Mouse (Mus musculus) stomach, embryonic 14.5 days (tissue): ENCODE results near the gene Rmnd5b. TPM values are rescaled to one million over a fixed set of nuclear protein-coding genes. Genes with fewer than 3 reads are reported as not detected.
"Not testable (repeated sequence)": the region's sequence is repeated elsewhere in the genome, so short reads cannot be mapped to it uniquely, and the experiment has no call there.

ENCODE experiments used
- ATAC-seq: fragments of 200-750 bp; cut with Nextera tagmentation; 2 replicates; pipeline ENCODE4 v1.8.0; 2017; ENCODE audit warnings: low read depth, moderate TSS enrichment; ENCODE audit not compliant: insufficient number of reproducible peaks, insufficient read depth, low FRiP score
- H3K27ac ChIP-seq: fragments of 300-500 bp; sonication (generic); 2 replicates; pipeline ENCODE4 v1.5.1; 2014; ENCODE audit warnings: mild to moderate bottlenecking, low read length, moderate library complexity, mixed read lengths
- H3K27me3 ChIP-seq: fragments of 300-500 bp; sonication (generic); 2 replicates; pipeline ENCODE4 v1.6.1; 2014; ENCODE audit warnings: low read length, control low read depth, mixed read lengths; ENCODE audit not compliant: control insufficient read depth, insufficient read depth
- H3K36me3 ChIP-seq: fragments of 300-500 bp; sonication (generic); 2 replicates; pipeline ENCODE4 v1.6.1; 2014; ENCODE audit warnings: mild to moderate bottlenecking, control low read depth, low read length, moderate library complexity, mixed read lengths; ENCODE audit not compliant: control insufficient read depth, insufficient read depth
- H3K4me1 ChIP-seq: fragments of 300-500 bp; sonication (generic); 2 replicates; pipeline ENCODE4 v1.6.1; 2014; ENCODE audit warnings: low read length, control low read depth, mixed read lengths; ENCODE audit not compliant: control insufficient read depth, insufficient read depth
- H3K4me2 ChIP-seq: fragments of 300-500 bp; sonication (generic); replicated peaks from 2 replicates; pipeline ENCODE4 v1.6.1; 2014; ENCODE audit warnings: low read depth, low read length, control low read depth
- H3K4me3 ChIP-seq: fragments of 300-500 bp; sonication (generic); 2 replicates; pipeline ENCODE4 v1.5.1; 2014; ENCODE audit warnings: low read depth, low read length, control low read depth
- H3K9ac ChIP-seq: fragments of 300-500 bp; sonication (generic); replicated peaks from 2 replicates; pipeline ENCODE4 v1.6.1; 2014; ENCODE audit warnings: low read depth, mild to moderate bottlenecking, control low read depth, low read length, moderate library complexity, mixed read lengths
- H3K9me3 ChIP-seq: fragments of 300-500 bp; sonication (generic); 2 replicates; pipeline ENCODE4 v1.6.1; 2016; ENCODE audit warnings: low read depth, low read length, control low read depth; ENCODE audit not compliant: control insufficient read depth
- WGBS: fragments of 180-500 bp; shearing (Covaris S2); extraction: QIAGEN DNeasy Blood & Tissue Kit; methylation state at CpG from one replicate; pipeline ENCODE4 v1.1.7; 2014; 5-methylcytosine and 5-hydroxymethylcytosine counted together
- polyA plus RNA-seq: library from polyadenylated mRNA; unstranded; fragments of >200 nt; fragmentation: Nextera tagmentation; extraction: Ambion mirVana; gene quantifications from 2 replicates; pipeline ENCODE4 v1.2.1, GENCODE M21; 2014

Gene Rmnd5b
- polyA plus RNA-seq, 1 experiment from 2014 or later: 42.6 TPM

GRCm38 (mm10) chr11:51615129-51615528 is 20.6 kb downstream of the Rmnd5b start:
- Histone ChIP-seq H3K27ac (peak overlapping the region; percentile 96), H3K9ac (peak overlapping the region; percentile 45; the same call in 1 of the 2 replicates), H3K4me2 (peak overlapping the region; percentile 56), H3K27me3 (no peaks in the 10 kb centered on the region), H3K4me1 (peaks cover 16% of the 10 kb centered on the region; the same call in 1 of the 2 replicates), H3K36me3 (no peaks in the 10 kb centered on the region), H3K9me3 (no peaks in the 10 kb centered on the region), H3K4me3 (peak overlapping the region; percentile 27)
- no peak for ATAC-seq
- 28% methylated on average over 7 of the region's 7 CpGs for whole genome bisulfite sequencing

GRCm38 (mm10) chr11:51614256-51614655 is 21.4 kb downstream of the Rmnd5b start:
- H3K9ac ChIP-seq: no peak overlapping the region
- no peak overlapping the region for H3K4me3 ChIP-seq
- no peak overlapping the region for H3K4me2 ChIP-seq
- no peaks in the 10 kb centered on the region for H3K9me3 ChIP-seq
- H3K4me1 ChIP-seq: peaks cover 17% of the 10 kb centered on the region
- peak overlapping the region; percentile 96; the same call in 1 of the 2 replicates for H3K27ac ChIP-seq
- ATAC-seq: no peak
- 74% methylated on average over 8 of the region's 8 CpGs for WGBS
- H3K36me3 ChIP-seq: no peaks in the 10 kb centered on the region
- no peaks in the 10 kb centered on the region for H3K27me3 ChIP-seq

DNA sequence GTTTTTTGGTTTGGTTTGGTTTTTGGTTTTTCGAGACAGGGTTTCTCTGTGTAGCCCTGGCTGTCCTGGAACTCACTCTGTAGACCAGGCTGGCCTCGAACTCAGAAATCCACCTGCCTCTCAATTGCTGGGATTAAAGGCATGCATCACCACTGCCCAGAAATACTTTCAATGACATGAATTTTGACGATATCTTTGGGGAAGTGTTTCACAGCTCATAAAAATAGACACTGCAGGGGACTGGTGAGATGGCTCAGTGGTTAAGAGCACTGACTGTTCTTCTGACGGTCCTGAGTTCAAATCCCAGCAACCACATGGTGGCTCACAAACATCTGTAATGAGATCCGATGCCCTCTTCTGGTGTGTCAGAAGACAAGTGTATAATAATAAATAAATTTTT is 25.8 kb downstream of the Rmnd5b start:
- not testable (repeated sequence) for H3K4me3 ChIP-seq, H3K9me3 ChIP-seq, ATAC-seq, H3K9ac ChIP-seq, H3K27me3 ChIP-seq, H3K27ac ChIP-seq, H3K4me2 ChIP-seq, H3K36me3 ChIP-seq
- peaks cover 13% of the 10 kb centered on the region for H3K4me1 ChIP-seq
- 78% methylated on average over 5 of the region's 5 CpGs for WGBS

- no peaks in the 10 kb centered on the region for H3K27me3 ChIP-seq
- no peak overlapping the region for H3K4me2 ChIP-seq
These were observed 26.3 kb downstream of the Rmnd5b start for GRCm38 (mm10) chr11:51609266-51609909.

DNA sequence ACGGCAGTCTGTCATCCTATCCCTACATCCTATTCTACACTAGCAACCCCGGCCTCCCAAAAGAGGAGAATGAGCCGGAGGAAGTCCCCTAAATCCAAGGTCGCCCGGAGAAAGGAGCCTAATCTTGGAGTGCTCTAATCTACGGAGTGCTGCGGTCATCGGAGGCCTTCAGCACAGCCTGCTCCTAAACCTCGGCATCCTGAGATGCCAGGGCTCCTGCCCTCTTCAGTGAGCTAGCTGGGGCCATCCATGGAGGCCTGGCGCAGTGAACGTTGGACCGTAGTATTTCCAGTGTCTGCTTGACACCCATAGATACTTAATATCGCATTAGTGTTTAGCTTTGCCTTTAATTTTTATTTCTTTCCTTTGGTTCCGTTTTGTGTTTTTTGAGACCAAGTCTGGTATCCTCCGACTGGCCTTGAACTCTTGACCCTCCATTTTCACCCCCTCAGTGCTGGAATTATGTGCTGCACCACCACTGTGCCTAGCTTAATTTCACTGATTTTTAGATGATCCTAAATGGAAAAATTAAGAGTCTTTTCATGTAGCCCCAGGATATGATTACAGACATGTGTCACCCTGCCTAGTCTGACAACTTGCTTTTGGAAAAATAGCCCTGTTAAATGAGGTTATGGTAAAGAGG is 28.5 kb downstream of the Rmnd5b start:
- H3K36me3 ChIP-seq: peaks cover 34% of the 10 kb centered on the region
- no peaks in the 10 kb centered on the region for H3K9me3 ChIP-seq
- peak; percentile 42 for ATAC-seq
- H3K4me1 ChIP-seq: peaks cover 23% of the 10 kb centered on the region
- H3K4me3 ChIP-seq: peak overlapping the region; percentile 97
- 10% methylated on average over 15 of the region's 15 CpGs for WGBS
- peak overlapping the region; percentile 95 for H3K27ac ChIP-seq
- peak overlapping the region; percentile 78 for H3K9ac ChIP-seq
- no peaks in the 10 kb centered on the region for H3K27me3 ChIP-seq
- peak overlapping the region; percentile 73 for H3K4me2 ChIP-seq

More at GRCm38 (mm10) chr11:51609266-51609909, 26.3 kb downstream of the Rmnd5b start:
- no peaks in the 10 kb centered on the region for H3K9me3 ChIP-seq
- H3K4me3 ChIP-seq: no peak overlapping the region
- no peak overlapping the region for H3K27ac ChIP-seq
- H3K9ac ChIP-seq: no peak overlapping the region
- peaks cover 12% of the 10 kb centered on the region for H3K36me3 ChIP-seq
- no peak for ATAC-seq
- peaks cover 13% of the 10 kb centered on the region for H3K4me1 ChIP-seq
- WGBS: 60% methylated on average over 3 of the region's 3 CpGs

GRCm38 (mm10) chr11:51606447-51607095 is 29.1 kb downstream of the Rmnd5b start, which contains the start of gene Hnrnpab:
Hnrnpab (minus strand) TSS chr11:51606847.
- H3K4me3 ChIP-seq: peak within 1 kb of the TSS; percentile 97
- peaks cover 23% of the 10 kb centered on the region for H3K4me1 ChIP-seq
- no peaks in the 10 kb centered on the region for H3K9me3 ChIP-seq
- peak; percentile 92 for ATAC-seq
- peak within 1 kb of the TSS; percentile 95 for H3K27ac ChIP-seq
- WGBS: under 1% methylated on average over 85 of the region's 91 CpGs
- H3K27me3 ChIP-seq: no peaks in the 10 kb centered on the region
- peak within 1 kb of the TSS; percentile 100 for H3K9ac ChIP-seq
- H3K4me2 ChIP-seq: peak within 1 kb of the TSS; percentile 73
- peaks cover 40% of the 10 kb centered on the region for H3K36me3 ChIP-seq

- Histone ChIP-seq H3K27me3 (no peaks in the 10 kb centered on the region), H3K9ac (peak overlapping the region; percentile 100), H3K27ac (peak overlapping the region; percentile 95), H3K4me3 (peak overlapping the region; percentile 97), H3K9me3 (no peaks in the 10 kb centered on the region), H3K4me1 (peaks cover 23% of the 10 kb centered on the region), H3K36me3 (peaks cover 48% of the 10 kb centered on the region), H3K4me2 (peak overlapping the region; percentile 61)
- ATAC-seq: peak; percentile 82
- under 1% methylated on average over 81 of the region's 81 CpGs for WGBS
These were observed 29.9 kb downstream of the Rmnd5b start for GRCm38 (mm10) chr11:51605602-51606446.

DNA sequence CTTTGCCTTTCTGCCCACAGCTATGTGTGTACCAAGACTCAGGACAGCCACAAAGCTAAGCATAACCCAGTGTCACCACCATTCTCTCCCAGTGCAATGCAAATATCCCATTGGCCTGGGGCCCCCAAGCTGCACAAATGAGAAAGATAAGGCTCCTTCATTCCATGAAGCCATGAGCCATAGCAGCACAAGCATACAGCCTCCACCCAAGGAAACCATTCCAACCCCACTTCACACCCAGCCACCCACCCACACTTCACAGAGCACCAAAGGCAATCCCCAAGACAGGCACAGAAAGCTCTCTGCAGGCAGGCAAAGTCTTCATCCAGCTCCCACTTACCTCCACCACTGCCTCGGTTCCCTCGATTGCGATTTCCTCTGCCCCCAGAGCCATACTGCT is 33.4 kb downstream of the Rmnd5b start:
- Histone ChIP-seq H3K27ac (no peak overlapping the region), H3K9me3 (no peaks in the 10 kb centered on the region), H3K4me3 (no peak overlapping the region), H3K4me1 (peaks cover 20% of the 10 kb centered on the region; the same call in 1 of the 2 replicates), H3K27me3 (no peaks in the 10 kb centered on the region), H3K9ac (no peak overlapping the region), H3K4me2 (no peak overlapping the region), H3K36me3 (peaks cover 84% of the 10 kb centered on the region)
- ATAC-seq: no peak
- WGBS: 91% methylated on average over 3 of the region's 3 CpGs
